Mouse (Mus musculus): ENCODE data around the gene Ihh. TPM values are rescaled to one million over a fixed set of nuclear protein-coding genes. Genes with fewer than 3 reads are reported as not detected.

The Ihh gene
- polyA plus RNA-seq, 1 experiment from 2014 or later: 0.13 TPM

GRCm38 (mm10) chr1:74897976-74898375 is 53.5 kb downstream of the Ihh start:
- ATAC-seq: no peak
- no peaks in the 10 kb centered on the region for H3K36me3 ChIP-seq
- 2% methylated on average over 7 of the region's 7 CpGs for WGBS
- H3K27me3 ChIP-seq: peaks cover 97% of the 10 kb centered on the region
- H3K9ac ChIP-seq (replicated peaks): no peak overlapping the region
- H3K27ac ChIP-seq: no peak overlapping the region
- no peak overlapping the region for H3K4me2 ChIP-seq (replicated peaks)
- H3K4me1 ChIP-seq (replicated peaks): peaks cover 37% of the 10 kb centered on the region
- no peak overlapping the region for H3K4me3 ChIP-seq (replicated peaks)
- H3K9me3 ChIP-seq: no peaks in the 10 kb centered on the region

MicroRNAs within 50 kb of the gene (microRNA counts, 519-probe panel; counts per million panel counts)
- 110 counts per million, percentile 56 among the panel's probes with 10 or more counts for microRNA mmu-miR-375

Small RNA genes within 50 kb of the gene (microRNA-seq; reads per million reads assigned to microRNA genes)
- gene Mir375: 550 reads per million, percentile 73 among the genes with 10 or more reads in this experiment

Other genes with a start within 250 kb of the Ihh start
- 2.9 and 3.3 TPM in 2 replicates for gene Cyp27a1, start 238.1 kb downstream of the Ihh start, polyA plus RNA-seq (2015; fragmentation: Nextera tagmentation; extraction: Ambion mirVana)
- gene Prkag3, start 202.5 kb downstream of the Ihh start, polyA plus RNA-seq (2015; fragmentation: Nextera tagmentation; extraction: Ambion mirVana): 0.08 TPM in 1 of 2 replicates, not detected in the other
- 2.4 and 2.5 TPM in 2 replicates for gene Wnt6, start 179.8 kb downstream of the Ihh start, polyA plus RNA-seq (2015; fragmentation: Nextera tagmentation; extraction: Ambion mirVana)
- gene Wnt10a, start 160.2 kb downstream of the Ihh start, polyA plus RNA-seq (2015; fragmentation: Nextera tagmentation; extraction: Ambion mirVana): 0.35 and 0.45 TPM in 2 replicates
- 4.8 and 7.1 TPM in 2 replicates for gene Cdk5r2, start 96.7 kb downstream of the Ihh start, polyA plus RNA-seq (2015; fragmentation: Nextera tagmentation; extraction: Ambion mirVana)
- 1.8 and 5.1 TPM in 2 replicates for gene Fev, start 66.3 kb downstream of the Ihh start, polyA plus RNA-seq (2015; fragmentation: Nextera tagmentation; extraction: Ambion mirVana)
- gene Cryba2, start 58.5 kb downstream of the Ihh start, polyA plus RNA-seq (2015; fragmentation: Nextera tagmentation; extraction: Ambion mirVana): 0.64 and 1.9 TPM in 2 replicates
- 0.24 and 0.42 TPM in 2 replicates for gene Cfap65, start 16.1 kb downstream of the Ihh start, polyA plus RNA-seq (2015; fragmentation: Nextera tagmentation; extraction: Ambion mirVana)
- 8.6 and 8.7 TPM in 2 replicates for gene Nhej1, start 173.5 kb upstream of the Ihh start, polyA plus RNA-seq (2015; fragmentation: Nextera tagmentation; extraction: Ambion mirVana)
- not detected in 2 replicates for gene Slc23a3, start 182.2 kb upstream of the Ihh start, polyA plus RNA-seq (2015; fragmentation: Nextera tagmentation; extraction: Ambion mirVana)
- 66.7 and 68.5 TPM in 2 replicates for gene Cnppd1, start 191.0 kb upstream of the Ihh start, polyA plus RNA-seq (2015; fragmentation: Nextera tagmentation; extraction: Ambion mirVana)
- 99.4 and 109 TPM in 2 replicates for gene Retreg2, start 191.1 kb upstream of the Ihh start, polyA plus RNA-seq (2015; fragmentation: Nextera tagmentation; extraction: Ambion mirVana)
- 37.8 and 39.2 TPM in 2 replicates for gene Zfand2b, start 217.0 kb upstream of the Ihh start, polyA plus RNA-seq (2015; fragmentation: Nextera tagmentation; extraction: Ambion mirVana)
- gene Abcb6, start 228.7 kb upstream of the Ihh start, polyA plus RNA-seq (2015; fragmentation: Nextera tagmentation; extraction: Ambion mirVana): 37.8 and 38.3 TPM in 2 replicates
- gene Ankzf1, start 240.5 kb upstream of the Ihh start, polyA plus RNA-seq (2015; fragmentation: Nextera tagmentation; extraction: Ambion mirVana): 23.9 and 27.5 TPM in 2 replicates
- gene Atg9a, start 240.5 kb upstream of the Ihh start, polyA plus RNA-seq (2015; fragmentation: Nextera tagmentation; extraction: Ambion mirVana): 39.8 and 43.1 TPM in 2 replicates

Measured in midbrain, embryonic 13.5 days (tissue).